Mouse (Mus musculus): ENCODE data around the gene Tm9sf4. TPM values are rescaled to one million over a fixed set of nuclear protein-coding genes. Genes with fewer than 3 reads are reported as not detected.

The Tm9sf4 gene
- polyA plus RNA-seq, 2 experiments, result 73.4 to 100 TPM

GRCm38 (mm10) chr2:153153033-153153450 lies 8.1 kb upstream of the Tm9sf4 start:
- no peak for ATAC-seq (ENCODE audit: low FRiP score, low read depth)
- no peak overlapping the region for H3K27ac ChIP-seq (replicated peaks; ENCODE audit: low read depth, low read length)
- TF ChIP-seq POLR2A (IDR thresholded peaks at IDR 0.05; ENCODE audit: borderline replicate concordance, extremely low read depth, insufficient read depth, insufficient read length), result no peak
- no peaks in the 10 kb centered on the region for H3K36me3 ChIP-seq (ENCODE audit: control insufficient read depth, insufficient read depth, low read length)
- no peak for DNase-seq (ENCODE audit: low spot score)
- H3K9me3 ChIP-seq (ENCODE audit: control insufficient read depth, low read length), result no peaks in the 10 kb centered on the region
- 64% methylated on average over 4 of the region's 4 CpGs for WGBS
- H3K4me1 ChIP-seq (ENCODE audit: control insufficient read depth, insufficient read depth, low read length), result no peaks in the 10 kb centered on the region
- H3K4me3 ChIP-seq (replicated peaks; ENCODE audit: low read length), result no peak overlapping the region
- no peaks in the 10 kb centered on the region for H3K27me3 ChIP-seq (ENCODE audit: control insufficient read depth, insufficient read depth, low read length)
- H3K9ac ChIP-seq (ENCODE audit: low read depth, low read length, severe bottlenecking), result no peak overlapping the region
- no peak overlapping the region for H3K4me2 ChIP-seq (replicated peaks; ENCODE audit: low read depth, low read length, severe bottlenecking)

GRCm38 (mm10) chr2:153157270-153157669 lies 3.8 kb upstream of the Tm9sf4 start:
- no peaks in the 10 kb centered on the region for H3K27me3 ChIP-seq (ENCODE audit: control insufficient read depth, insufficient read depth, low read length)
- H3K27ac ChIP-seq (replicated peaks; ENCODE audit: low read depth, low read length), result no peak overlapping the region
- 71% methylated on average over 1 of the region's 3 CpGs for WGBS
- H3K36me3 ChIP-seq (ENCODE audit: control insufficient read depth, insufficient read depth, low read length), result no peaks in the 10 kb centered on the region
- H3K4me1 ChIP-seq (ENCODE audit: control insufficient read depth, insufficient read depth, low read length), result peaks cover 3% of the 10 kb centered on the region
- H3K9ac ChIP-seq (ENCODE audit: low read depth, low read length, severe bottlenecking), result no peak overlapping the region
- H3K4me3 ChIP-seq (replicated peaks; ENCODE audit: low read length), result no peak overlapping the region
- no peaks in the 10 kb centered on the region for H3K9me3 ChIP-seq (ENCODE audit: control insufficient read depth, low read length)
- DNase-seq (ENCODE audit: low spot score) (no peak), ATAC-seq (ENCODE audit: low FRiP score, low read depth) (no peak)
- H3K4me2 ChIP-seq (replicated peaks; ENCODE audit: low read depth, low read length, severe bottlenecking), result no peak overlapping the region
- TF ChIP-seq POLR2A (IDR thresholded peaks at IDR 0.05; ENCODE audit: borderline replicate concordance, extremely low read depth, insufficient read depth, insufficient read length), result no peak

GRCm38 (mm10) chr2:153160133-153160532 lies 970 bp upstream of the Tm9sf4 start:
- WGBS, result 83% methylated on average over 5 of the region's 5 CpGs

GRCm38 (mm10) chr2:153161684-153162080 lies 579 bp downstream of the Tm9sf4 start:
- peaks cover 6% of the 10 kb centered on the region for H3K4me1 ChIP-seq (ENCODE audit: control insufficient read depth, insufficient read depth, low read length)
- WGBS, result 1% methylated on average over 16 of the region's 16 CpGs
- no peak for TF ChIP-seq POLR2A (IDR thresholded peaks at IDR 0.05; ENCODE audit: borderline replicate concordance, extremely low read depth, insufficient read depth, insufficient read length)
- H3K36me3 ChIP-seq (ENCODE audit: control insufficient read depth, insufficient read depth, low read length), result no peaks in the 10 kb centered on the region; the same call in 1 of the 2 replicates
- no peaks in the 10 kb centered on the region for H3K27me3 ChIP-seq (ENCODE audit: control insufficient read depth, insufficient read depth, low read length)
- H3K27ac ChIP-seq (replicated peaks; ENCODE audit: low read depth, low read length), result peak overlapping the region; percentile 97
- H3K4me3 ChIP-seq (replicated peaks; ENCODE audit: low read length), result peak overlapping the region; percentile 87
- no peaks in the 10 kb centered on the region for H3K9me3 ChIP-seq (ENCODE audit: control insufficient read depth, low read length)
- ATAC-seq (ENCODE audit: low FRiP score, low read depth), result no peak; the same call in 1 of the 2 replicates
- H3K4me2 ChIP-seq (replicated peaks; ENCODE audit: low read depth, low read length, severe bottlenecking), result peak overlapping the region; percentile 92
- peak overlapping the region; percentile 89 for H3K9ac ChIP-seq (ENCODE audit: low read depth, low read length, severe bottlenecking)
- no peak for DNase-seq (ENCODE audit: low spot score)

More at GRCm38 (mm10) chr2:153160133-153160532, 970 bp upstream of the Tm9sf4 start:
- peaks cover 6% of the 10 kb centered on the region for H3K4me1 ChIP-seq (ENCODE audit: control insufficient read depth, insufficient read depth, low read length)
- no peaks in the 10 kb centered on the region for H3K9me3 ChIP-seq (ENCODE audit: control insufficient read depth, low read length)
- DNase-seq (ENCODE audit: low spot score) (no peak), ATAC-seq (ENCODE audit: low FRiP score, low read depth) (no peak)
- no peaks in the 10 kb centered on the region; the same call in 1 of the 2 replicates for H3K36me3 ChIP-seq (ENCODE audit: control insufficient read depth, insufficient read depth, low read length)
- no peak for TF ChIP-seq POLR2A (IDR thresholded peaks at IDR 0.05; ENCODE audit: borderline replicate concordance, extremely low read depth, insufficient read depth, insufficient read length)
- H3K27ac ChIP-seq (replicated peaks; ENCODE audit: low read depth, low read length), result no peak overlapping the region
- no peaks in the 10 kb centered on the region for H3K27me3 ChIP-seq (ENCODE audit: control insufficient read depth, insufficient read depth, low read length)
- no peak overlapping the region for H3K9ac ChIP-seq (ENCODE audit: low read depth, low read length, severe bottlenecking)
- no peak overlapping the region for H3K4me3 ChIP-seq (replicated peaks; ENCODE audit: low read length)
- H3K4me2 ChIP-seq (replicated peaks; ENCODE audit: low read depth, low read length, severe bottlenecking), result no peak overlapping the region

GRCm38 (mm10) chr2:153167136-153167535 lies 6.0 kb downstream of the Tm9sf4 start:
- no peak for TF ChIP-seq POLR2A (IDR thresholded peaks at IDR 0.05; ENCODE audit: borderline replicate concordance, extremely low read depth, insufficient read depth, insufficient read length)
- peaks cover 3% of the 10 kb centered on the region; the same call in 1 of the 2 replicates for H3K36me3 ChIP-seq (ENCODE audit: control insufficient read depth, insufficient read depth, low read length)

More at GRCm38 (mm10) chr2:153167136-153167535, 6.0 kb downstream of the Tm9sf4 start:
- H3K27ac ChIP-seq (replicated peaks; ENCODE audit: low read depth, low read length), result no peak overlapping the region
- H3K4me2 ChIP-seq (replicated peaks; ENCODE audit: low read depth, low read length, severe bottlenecking), result no peak overlapping the region
- no peak overlapping the region for H3K4me3 ChIP-seq (replicated peaks; ENCODE audit: low read length)
- no peaks in the 10 kb centered on the region for H3K9me3 ChIP-seq (ENCODE audit: control insufficient read depth, low read length)
- H3K9ac ChIP-seq (ENCODE audit: low read depth, low read length, severe bottlenecking), result no peak overlapping the region; the same call in 1 of the 2 replicates
- H3K4me1 ChIP-seq (ENCODE audit: control insufficient read depth, insufficient read depth, low read length), result peaks cover 4% of the 10 kb centered on the region
- no peak for ATAC-seq (ENCODE audit: low FRiP score, low read depth)
- DNase-seq (ENCODE audit: low spot score), result no peak
- 53% methylated on average over 6 of the region's 6 CpGs for WGBS
- H3K27me3 ChIP-seq (ENCODE audit: control insufficient read depth, insufficient read depth, low read length), result no peaks in the 10 kb centered on the region
